Mouse (Mus musculus) kidney, postnatal 0 days (tissue): Measurements from ENCODE around the gene Cfap299. TPM values are rescaled to one million over a fixed set of nuclear protein-coding genes. Genes with fewer than 3 reads are reported as not detected.

ENCODE experiments used
- ATAC-seq: fragments of 200-750 bp; cut with Nextera tagmentation; replicated peaks from 2 replicates; pipeline ENCODE4 v1.8.0; 2017; ENCODE audit warnings: low read depth, moderate number of reproducible peaks, moderate TSS enrichment, moderate library complexity; ENCODE audit not compliant: low FRiP score
- DNase-seq: peaks from one replicate; pipeline ENCODE4 v3.0.0-alpha.2; 2016; ENCODE audit warnings: low spot score
- H3K27ac ChIP-seq: fragments of 300-500 bp; sonication (generic); 2 replicates; pipeline ENCODE4 v1.5.1; 2014; ENCODE audit warnings: mild to moderate bottlenecking
- H3K27me3 ChIP-seq: fragments of 300-500 bp; sonication (generic); 2 replicates; pipeline ENCODE4 v1.6.1; 2014; ENCODE audit warnings: low read length, mixed read lengths; ENCODE audit not compliant: insufficient read depth
- H3K36me3 ChIP-seq: fragments of 300-500 bp; sonication (generic); 2 replicates; pipeline ENCODE4 v1.6.1; 2014; ENCODE audit warnings: low read length, mixed read lengths; ENCODE audit not compliant: insufficient read depth
- H3K4me1 ChIP-seq: fragments of 300-500 bp; sonication (generic); replicated peaks from 2 replicates; pipeline ENCODE4 v1.6.1; 2014; ENCODE audit warnings: antibody characterized with exemption, low read length, mixed read lengths; ENCODE audit not compliant: insufficient read depth
- H3K4me2 ChIP-seq: fragments of 300-500 bp; sonication (generic); 2 replicates; pipeline ENCODE4 v1.6.1; 2014; ENCODE audit warnings: mild to moderate bottlenecking, low read length, moderate library complexity, mixed read lengths
- H3K4me3 ChIP-seq: fragments of 300-500 bp; sonication (generic); replicated peaks from 2 replicates; pipeline ENCODE4 v1.5.1; 2014; ENCODE audit warnings: low read depth, low read length
- H3K9ac ChIP-seq: fragments of 300-500 bp; sonication (generic); 2 replicates; pipeline ENCODE4 v1.6.1; 2014; ENCODE audit warnings: low read depth, low read length
- H3K9me3 ChIP-seq: fragments of 300-500 bp; sonication (generic); replicated peaks from 2 replicates; pipeline ENCODE4 v1.6.1; 2016; ENCODE audit warnings: low read length, inconsistent platforms, mixed read lengths
- CTCF ChIP-seq: IDR thresholded peaks from 2 replicates; pipeline ENCODE4 v1.5.1; 2016; ENCODE audit warnings: antibody characterized with exemption, low read depth, mild to moderate bottlenecking, moderate library complexity
- WGBS: fragments of 180-500 bp; shearing (Covaris S2); extraction: QIAGEN DNeasy Blood & Tissue Kit; methylation state at CpG from one replicate; pipeline ENCODE4 v1.1.7; 2014; 5-methylcytosine and 5-hydroxymethylcytosine counted together
- polyA plus RNA-seq: library from polyadenylated mRNA; unstranded; fragments of >200 nt; fragmentation: Nextera tagmentation; extraction: Ambion mirVana; gene quantifications from 2 replicates; pipeline ENCODE4 v1.2.1, GENCODE M21; 2015

Gene Cfap299
- polyA plus RNA-seq, 1 experiment from 2014 or later = 0.34 TPM

DNA sequence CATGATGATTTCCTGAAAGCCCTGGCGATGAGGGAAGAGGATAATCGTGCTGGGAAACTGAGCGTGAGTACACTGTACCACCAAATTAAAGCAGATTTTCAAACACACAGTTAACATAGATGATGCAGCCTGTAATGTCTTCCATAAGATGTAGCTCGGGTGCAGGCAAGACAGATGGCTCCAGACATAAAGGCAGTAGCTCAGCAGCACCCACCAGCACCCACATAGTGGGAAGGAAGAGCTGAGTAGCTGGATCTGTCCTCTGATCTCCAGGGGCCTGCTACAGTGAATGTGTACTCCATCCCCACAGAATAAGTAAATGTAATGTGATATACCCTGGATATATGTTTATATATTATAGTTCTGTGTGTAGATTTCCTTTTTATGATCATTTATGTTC is 169.2 kb downstream of the Cfap299 start:
- no peak for TF ChIP-seq CTCF
- H3K4me1 ChIP-seq = no peaks in the 10 kb centered on the region
- no peaks in the 10 kb centered on the region for H3K9me3 ChIP-seq
- H3K4me2 ChIP-seq = no peak overlapping the region
- H3K36me3 ChIP-seq = no peaks in the 10 kb centered on the region
- WGBS = 83% methylated on average over 4 of the region's 4 CpGs
- no peak overlapping the region for H3K27ac ChIP-seq
- no peak overlapping the region for H3K9ac ChIP-seq
- no peak overlapping the region for H3K4me3 ChIP-seq
- no peaks in the 10 kb centered on the region for H3K27me3 ChIP-seq
- DNase-seq (no peak), ATAC-seq (no peak)

DNA sequence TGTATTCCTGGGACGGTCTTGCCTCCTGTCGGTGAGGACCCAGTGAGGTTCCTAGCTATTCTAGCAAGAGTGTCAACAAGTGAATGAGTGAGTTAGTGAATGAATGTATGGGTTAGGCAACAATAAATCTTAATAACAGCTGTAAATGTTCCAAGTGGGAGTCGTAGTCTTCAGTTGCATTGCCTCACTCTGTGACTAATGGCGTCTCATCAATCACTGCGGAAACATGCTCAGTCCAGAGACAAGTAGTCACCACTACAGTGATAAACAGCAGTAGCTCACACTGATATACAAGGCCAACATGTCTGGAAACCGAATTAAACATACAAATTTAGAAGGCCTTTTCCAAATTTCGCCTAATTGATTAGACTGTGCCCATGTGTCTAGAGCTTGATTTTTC is 187.1 kb downstream of the Cfap299 start:
- no peaks in the 10 kb centered on the region for H3K4me1 ChIP-seq
- DNase-seq (no peak), ATAC-seq (no peak)
- WGBS = 50% methylated on average over 7 of the region's 7 CpGs
- no peak overlapping the region for H3K27ac ChIP-seq
- TF ChIP-seq CTCF = no peak
- no peak overlapping the region for H3K4me2 ChIP-seq
- H3K9ac ChIP-seq = no peak overlapping the region
- no peaks in the 10 kb centered on the region for H3K9me3 ChIP-seq
- no peaks in the 10 kb centered on the region for H3K27me3 ChIP-seq
- no peak overlapping the region for H3K4me3 ChIP-seq
- H3K36me3 ChIP-seq = no peaks in the 10 kb centered on the region

DNA sequence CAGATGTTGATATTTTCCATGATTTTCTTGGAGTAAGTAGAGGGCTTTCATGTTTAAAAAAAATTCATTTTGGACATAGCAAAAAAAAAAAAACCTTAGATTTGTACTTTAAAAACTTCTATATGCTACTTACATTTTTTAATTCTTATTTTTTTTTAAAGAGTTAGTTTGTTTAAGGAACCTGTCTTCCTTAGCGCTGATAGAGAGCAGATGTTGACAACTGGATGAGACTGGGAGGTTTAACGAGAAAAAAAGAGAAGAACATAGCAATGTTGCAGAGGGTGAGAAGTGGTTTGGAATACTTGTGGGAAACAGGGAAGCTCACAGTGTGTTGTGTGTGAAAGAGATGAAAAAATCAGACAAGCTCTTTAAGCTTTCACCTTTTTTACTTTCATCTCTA is 191.0 kb downstream of the Cfap299 start:
- H3K9me3 ChIP-seq = no peaks in the 10 kb centered on the region
- 40% methylated on average over 2 of the region's 2 CpGs for WGBS
- H3K36me3 ChIP-seq = no peaks in the 10 kb centered on the region
- H3K27ac ChIP-seq = no peak overlapping the region
- H3K27me3 ChIP-seq = no peaks in the 10 kb centered on the region
- DNase-seq (no peak), ATAC-seq (no peak)
- H3K9ac ChIP-seq = no peak overlapping the region
- H3K4me1 ChIP-seq = no peaks in the 10 kb centered on the region
- H3K4me3 ChIP-seq = no peak overlapping the region
- H3K4me2 ChIP-seq = no peak overlapping the region
- no peak for TF ChIP-seq CTCF

DNA sequence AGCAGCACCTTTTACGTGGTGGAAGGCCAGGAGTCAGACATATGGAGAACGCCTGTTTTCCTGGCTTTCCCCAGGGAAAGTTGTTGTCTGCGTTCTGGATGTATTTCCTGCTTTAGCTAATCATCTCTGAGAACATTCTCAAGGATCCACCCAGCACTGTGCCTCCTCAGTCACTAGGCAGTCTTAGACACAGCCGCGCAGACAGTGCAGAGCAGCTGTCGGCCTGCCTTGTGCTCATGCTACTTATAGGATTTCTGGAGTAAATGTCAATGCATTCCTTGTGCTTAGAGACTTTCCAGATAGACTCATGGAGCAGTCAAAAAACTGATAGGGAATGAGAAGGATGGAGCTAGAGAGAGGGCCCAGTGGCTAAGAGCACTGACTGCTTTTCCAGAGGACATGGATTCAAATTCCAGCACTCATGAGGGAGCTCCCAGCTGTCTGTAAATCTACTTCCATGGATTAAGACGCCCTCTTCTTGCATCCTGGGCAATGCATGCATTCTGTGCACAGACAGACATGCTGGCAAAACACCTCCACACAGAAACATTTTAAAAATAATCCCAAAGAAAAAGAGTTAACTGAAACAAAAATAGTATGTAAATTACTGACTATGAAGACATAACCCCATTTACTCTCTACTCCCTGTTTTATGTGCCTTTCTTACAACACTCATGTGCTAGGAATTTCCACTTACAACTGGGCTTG is 193.3 kb downstream of the Cfap299 start:
- no peak for TF ChIP-seq CTCF
- Histone ChIP-seq H3K27ac (no peak overlapping the region), H3K36me3 (no peaks in the 10 kb centered on the region), H3K4me3 (no peak overlapping the region), H3K27me3 (no peaks in the 10 kb centered on the region), H3K4me2 (no peak overlapping the region), H3K9me3 (no peaks in the 10 kb centered on the region), H3K4me1 (no peaks in the 10 kb centered on the region), H3K9ac (no peak overlapping the region)
- WGBS = 95% methylated on average over 7 of the region's 7 CpGs
- ATAC-seq (no peak), DNase-seq (no peak)

DNA sequence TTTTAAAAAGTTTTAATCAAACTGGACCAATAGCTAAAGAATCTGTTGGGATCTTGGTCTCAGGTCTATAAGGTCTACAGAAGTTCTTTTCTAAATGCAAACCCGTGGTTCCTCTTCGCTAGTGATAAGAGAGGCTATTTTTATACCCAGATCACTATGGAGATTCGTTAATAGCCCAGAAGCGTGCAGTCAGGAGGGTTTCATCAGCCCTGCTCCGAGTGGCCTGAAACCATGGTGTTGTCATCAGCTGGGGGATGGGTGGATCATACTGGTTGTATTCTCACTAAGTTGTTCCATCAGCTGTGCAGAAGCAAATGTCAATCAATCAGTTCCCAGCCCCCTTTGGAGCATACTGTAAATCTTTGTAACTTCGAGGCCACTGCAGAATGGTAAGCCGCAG is 193.9 kb downstream of the Cfap299 start:
- H3K4me2 ChIP-seq = no peak overlapping the region
- no peak overlapping the region for H3K9ac ChIP-seq
- 74% methylated on average over 7 of the region's 7 CpGs for WGBS
- no peaks in the 10 kb centered on the region for H3K9me3 ChIP-seq
- no peak overlapping the region for H3K4me3 ChIP-seq
- DNase-seq (no peak), ATAC-seq (no peak)
- H3K36me3 ChIP-seq = no peaks in the 10 kb centered on the region
- no peaks in the 10 kb centered on the region for H3K27me3 ChIP-seq
- H3K4me1 ChIP-seq = no peaks in the 10 kb centered on the region
- no peak overlapping the region for H3K27ac ChIP-seq
- TF ChIP-seq CTCF = no peak

DNA sequence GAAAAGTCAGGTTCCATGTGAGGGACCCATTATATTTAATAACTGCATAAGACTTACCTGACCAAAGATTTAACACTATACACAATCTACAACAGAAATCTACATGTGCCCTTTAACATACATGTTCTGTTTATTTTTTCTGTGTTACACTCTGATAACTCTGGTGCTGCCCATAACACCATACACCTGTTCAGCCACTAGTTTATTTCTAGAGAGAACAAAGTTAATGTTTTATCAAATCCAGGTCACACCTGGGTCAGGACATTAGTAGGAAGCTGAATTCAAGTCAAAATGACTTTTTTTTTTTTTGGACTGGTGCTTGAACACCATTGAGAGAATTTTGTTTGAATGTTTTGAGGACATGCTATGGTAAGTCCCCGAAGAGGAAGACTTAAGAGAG is 194.7 kb downstream of the Cfap299 start:
- Histone ChIP-seq H3K27me3 (no peaks in the 10 kb centered on the region), H3K9ac (no peak overlapping the region), H3K36me3 (no peaks in the 10 kb centered on the region), H3K4me1 (no peaks in the 10 kb centered on the region), H3K4me3 (no peak overlapping the region), H3K4me2 (no peak overlapping the region), H3K27ac (no peak overlapping the region), H3K9me3 (no peaks in the 10 kb centered on the region)
- DNase-seq = peak; percentile 24
- WGBS = 71% methylated on average over 1 of the region's 1 CpGs
- TF ChIP-seq CTCF = no peak
- ATAC-seq = peak; percentile 43; the same call in 1 of the 2 replicates

DNA sequence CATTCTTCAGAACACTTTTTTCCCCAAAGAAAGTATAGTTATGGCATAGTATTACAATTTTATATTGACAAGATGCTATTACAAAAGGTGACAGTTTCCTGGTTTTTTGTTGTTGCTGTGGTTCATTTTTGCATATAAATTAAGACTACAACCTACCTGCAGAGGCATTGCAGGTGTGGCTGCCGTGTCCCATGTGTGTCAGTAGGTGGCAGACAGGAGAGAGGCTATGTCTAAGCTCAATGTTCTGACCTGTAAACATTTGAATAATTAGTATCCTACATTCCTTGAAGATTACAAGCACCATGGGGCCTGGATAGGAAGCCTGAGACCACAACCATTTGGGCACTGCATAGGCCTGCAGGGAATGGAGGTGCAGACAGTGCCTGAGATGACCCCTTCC is 212.2 kb downstream of the Cfap299 start:
- Histone ChIP-seq H3K9me3 (no peaks in the 10 kb centered on the region), H3K4me1 (no peaks in the 10 kb centered on the region), H3K36me3 (no peaks in the 10 kb centered on the region), H3K4me2 (no peak overlapping the region), H3K9ac (no peak overlapping the region), H3K27me3 (no peaks in the 10 kb centered on the region), H3K4me3 (no peak overlapping the region), H3K27ac (no peak overlapping the region)
- ATAC-seq (no peak), DNase-seq (no peak)
- WGBS = 94% methylated on average over 1 of the region's 1 CpGs
- TF ChIP-seq CTCF = peak; percentile 38; the same call in 1 of the 2 replicates
